ENCODE assay signal across 9 mouse cellular contexts in genomic region chr14:55852646-55853551, GRCm38 (mm10). TPM values are rescaled to one million over a fixed set of nuclear protein-coding genes. Genes with fewer than 3 reads are reported as not detected.
A peak's percentile ranks its signal among the peaks of the same experiment; 100 is the strongest.
DNase-seq lines count a peak whose midpoint lies in the region; ATAC-seq and TF ChIP-seq lines count a peak whose summit lies in the region.
"Had no signal": no experiment of that assay in that cellular context is flagged by ENCODE, and none has a peak within 500 bp of the region (broad histone marks: within the 10 kb centered on the region; RNA-seq: fewer than 3 reads in every experiment).

No protein-coding gene starts in this region.

- H3K27me3 ChIP-seq in kidney, embryonic 15.5 days, result no peaks in the 10 kb centered on the region
- H3K27me3 ChIP-seq in heart, postnatal 0 days (ENCODE audit: control insufficient read depth, insufficient read depth, low read length), result no peaks in the 10 kb centered on the region
- peaks cover 4% of the 10 kb centered on the region; the same call in 1 of the 2 replicates for H3K27me3 ChIP-seq in liver, embryonic 16.5 days (ENCODE audit: control insufficient read depth, insufficient read depth, low read depth, low read length)

- intact Hi-C loops in left cerebral cortex, adult 2 months (cut with DNase I), result no loop called here

- peak overlapping the region; percentile 79; the same call in 1 of the 2 replicates for H3K9ac ChIP-seq in kidney, embryonic 15.5 days
- H3K9ac ChIP-seq in heart, postnatal 0 days (replicated peaks; ENCODE audit: low read depth, low read length), result peak overlapping the region; percentile 74; the same call in 1 of the 2 replicates
- no peak overlapping the region for H3K9ac ChIP-seq in liver, embryonic 16.5 days (ENCODE audit: low read depth, low read length)

- H3K4me3 ChIP-seq in kidney, embryonic 15.5 days (replicated peaks), result peak overlapping the region; percentile 74
- H3K4me3 ChIP-seq in heart, postnatal 0 days (ENCODE audit: low read depth, low read length), result peak overlapping the region; percentile 79
- H3K4me3 ChIP-seq in liver, embryonic 16.5 days (ENCODE audit: low read depth, low read length), result no peak overlapping the region
- no peak overlapping the region for H3K4me3 ChIP-seq in left cerebral cortex, adult 2 months

- H3K4me2 ChIP-seq in kidney, embryonic 15.5 days, result peak overlapping the region; percentile 81
- H3K4me2 ChIP-seq in heart, postnatal 0 days (ENCODE audit: low read depth, low read length), result peak overlapping the region; percentile 80
- no peak overlapping the region for H3K4me2 ChIP-seq in liver, embryonic 16.5 days (ENCODE audit: low read depth, low read length)

- no peak for TF ChIP-seq CTCF in brain, embryonic 14.5 days (IDR thresholded peaks at IDR 0.05; ENCODE audit: borderline replicate concordance, extremely low read depth, insufficient read depth, insufficient read length)
- TF ChIP-seq CTCF in heart, postnatal 0 days (IDR thresholded peaks at IDR 0.05; ENCODE audit: low read depth), result no peak
- no peak for TF ChIP-seq CTCF in left cerebral cortex, adult 2 months (IDR thresholded peaks at IDR 0.05)

- TF ChIP-seq POLR2A in brain, embryonic 14.5 days (IDR thresholded peaks at IDR 0.05; ENCODE audit: borderline replicate concordance, extremely low read depth, insufficient read depth, insufficient read length, poor library complexity, severe bottlenecking), result no peak

- H3K4me1 ChIP-seq in kidney, embryonic 15.5 days, result peaks cover 54% of the 10 kb centered on the region
- H3K4me1 ChIP-seq in heart, postnatal 0 days (ENCODE audit: control insufficient read depth, insufficient read depth), result peaks cover 31% of the 10 kb centered on the region
- H3K4me1 ChIP-seq in liver, embryonic 16.5 days (ENCODE audit: control insufficient read depth, low read depth, low read length), result peaks cover 15% of the 10 kb centered on the region

- TF ChIP-seq EP300 in heart, postnatal 0 days (IDR thresholded peaks at IDR 0.05; ENCODE audit: low read depth), result no peak

- peak overlapping the region; percentile 99 for H3K27ac ChIP-seq in kidney, embryonic 15.5 days
- peak overlapping the region; percentile 88 for H3K27ac ChIP-seq in heart, postnatal 0 days (ENCODE audit: low read depth)
- H3K27ac ChIP-seq in liver, embryonic 16.5 days (ENCODE audit: low read length), result peak overlapping the region; percentile 13
- H3K27ac ChIP-seq in left cerebral cortex, adult 2 months, result no peak overlapping the region
- H3K27ac ChIP-seq: macrophage had no signal

- H3K36me3 ChIP-seq in kidney, embryonic 15.5 days, result peaks cover 12% of the 10 kb centered on the region; the same call in 1 of the 2 replicates
- H3K36me3 ChIP-seq in heart, postnatal 0 days (replicated peaks; ENCODE audit: control insufficient read depth, insufficient read depth, low read length), result no peaks in the 10 kb centered on the region; the same call in 1 of the 2 replicates
- no peaks in the 10 kb centered on the region for H3K36me3 ChIP-seq in liver, embryonic 16.5 days (ENCODE audit: control insufficient read depth, insufficient read depth)

- WGBS in kidney, embryonic 15.5 days, result 3% methylated on average over 11 of the region's 11 CpGs
- 24% methylated on average over 11 of the region's 11 CpGs for WGBS in heart, postnatal 0 days
- 21% methylated on average over 11 of the region's 11 CpGs for WGBS in liver, embryonic 16.5 days (ENCODE audit: insufficient replicate concordance)

- DNase-seq in kidney, adult 9 months, result no peak
- DNase-seq in brain, embryonic 14.5 days (ENCODE audit: low read depth), result peak; percentile 90
- DNase-seq in heart, postnatal 0 days (ENCODE audit: low spot score), result no peak
- DNase-seq in urinary bladder, postnatal 10 days (ENCODE audit: low spot score), result no peak
- DNase-seq in right cerebral cortex, postnatal 36 days (ENCODE audit: low spot score in 2 of 2), result no peak
- no peak for DNase-seq in left cerebral cortex, adult 2 months (ENCODE audit: extremely low spot score in 1 of 2, low spot score in 2 of 2)

- no peaks in the 10 kb centered on the region for H3K9me3 ChIP-seq in kidney, embryonic 15.5 days (replicated peaks)
- H3K9me3 ChIP-seq in heart, postnatal 0 days (replicated peaks; ENCODE audit: control insufficient read depth, low read length), result no peaks in the 10 kb centered on the region
- no peaks in the 10 kb centered on the region for H3K9me3 ChIP-seq in liver, embryonic 16.5 days (replicated peaks; ENCODE audit: control insufficient read depth, low read length)

- ATAC-seq in kidney, embryonic 15.5 days (replicated peaks; ENCODE audit: low FRiP score), result peak; percentile 80
- ATAC-seq in heart, postnatal 0 days (ENCODE audit: insufficient read depth, low read depth), result 0 out of 2 replicates have a peak, but pooled peaks have one; percentile 21
- ATAC-seq in liver, embryonic 16.5 days (ENCODE audit: low read depth), result peak; percentile 43; the same call in 1 of the 2 replicates

RNA-seq across cellular contexts. Expression of gene Nynrin, which starts 0.9 kb away (rescaled TPM):
- polyA plus RNA-seq in kidney, embryonic 15.5 days (2015; fragmentation: Nextera tagmentation; extraction: Ambion mirVana), result 20.7 and 22.4 TPM in 2 replicates
- 14.1 and 24.1 TPM in 2 replicates for polyA plus RNA-seq in brain, embryonic 14.5 days (2012; rRNA removed)
- total RNA-seq in heart, postnatal 0 days (2014; rRNA removed; ENCODE audit: low replicate concordance), result 27.6 and 29.0 TPM in 2 replicates
- 3.9 and 4.7 TPM in 2 replicates for polyA plus RNA-seq in heart, postnatal 0 days (2015; fragmentation: Nextera tagmentation; extraction: Ambion mirVana)
- 2.7 and 2.9 TPM in 2 replicates for polyA plus RNA-seq in liver, embryonic 16.5 days (2015; fragmentation: Nextera tagmentation; extraction: Ambion mirVana)
- 1 to 10 TPM; 6.4 to 8.4 TPM for total RNA-seq in left cerebral cortex, adult 2 months (2021)

RNA-seq across cellular contexts. Expression of gene Nfatc4, which starts 30.0 kb away (rescaled TPM):
- polyA plus RNA-seq in kidney, embryonic 15.5 days (2015; fragmentation: Nextera tagmentation; extraction: Ambion mirVana), result 32.2 and 39.9 TPM in 2 replicates
- polyA plus RNA-seq in brain, embryonic 14.5 days (2012; rRNA removed), result 22.3 and 26.2 TPM in 2 replicates
- 6.5 and 8.5 TPM in 2 replicates for total RNA-seq in heart, postnatal 0 days (2014; rRNA removed; ENCODE audit: low replicate concordance)
- 3.4 and 4.0 TPM in 2 replicates for polyA plus RNA-seq in heart, postnatal 0 days (2015; fragmentation: Nextera tagmentation; extraction: Ambion mirVana)
- 0.71 TPM in 2 replicates for polyA plus RNA-seq in liver, embryonic 16.5 days (2015; fragmentation: Nextera tagmentation; extraction: Ambion mirVana)
- total RNA-seq in left cerebral cortex, adult 2 months (2021), result 1 to 10 TPM; 1.1 to 2.6 TPM
- polyA plus RNA-seq: macrophage had no signal

RNA-seq across cellular contexts. Expression of gene Cbln3, which starts 31.3 kb away (rescaled TPM):
- 0.33 and 0.65 TPM in 2 replicates for polyA plus RNA-seq in kidney, embryonic 15.5 days (2015; fragmentation: Nextera tagmentation; extraction: Ambion mirVana)
- polyA plus RNA-seq in brain, embryonic 14.5 days (2012; rRNA removed), result 0.43 and 0.51 TPM in 2 replicates
- total RNA-seq in heart, postnatal 0 days (2014; rRNA removed; ENCODE audit: low replicate concordance), result 0.73 and 2.5 TPM in 2 replicates
- 0.47 and 0.68 TPM in 2 replicates for polyA plus RNA-seq in heart, postnatal 0 days (2015; fragmentation: Nextera tagmentation; extraction: Ambion mirVana)
- 0.26 TPM in 2 replicates for polyA plus RNA-seq in liver, embryonic 16.5 days (2015; fragmentation: Nextera tagmentation; extraction: Ambion mirVana)
- under 1 TPM; 0.20 to 0.26 TPM for total RNA-seq in left cerebral cortex, adult 2 months (2021)
- polyA plus RNA-seq: macrophage had no signal

RNA-seq across cellular contexts. Expression of gene Khnyn, which starts 31.8 kb away (rescaled TPM):
- 18.0 and 19.5 TPM in 2 replicates for polyA plus RNA-seq in kidney, embryonic 15.5 days (2015; fragmentation: Nextera tagmentation; extraction: Ambion mirVana)
- 13.4 and 13.7 TPM in 2 replicates for polyA plus RNA-seq in brain, embryonic 14.5 days (2012; rRNA removed)
- 17.1 and 19.5 TPM in 2 replicates for total RNA-seq in heart, postnatal 0 days (2014; rRNA removed; ENCODE audit: low replicate concordance)
- 5.0 and 5.3 TPM in 2 replicates for polyA plus RNA-seq in heart, postnatal 0 days (2015; fragmentation: Nextera tagmentation; extraction: Ambion mirVana)
- 10.9 and 12.8 TPM in 2 replicates for polyA plus RNA-seq in liver, embryonic 16.5 days (2015; fragmentation: Nextera tagmentation; extraction: Ambion mirVana)
- total RNA-seq in left cerebral cortex, adult 2 months (2021), result 10 to 100 TPM; 11.9 to 12.0 TPM

RNA-seq across cellular contexts. Expression of gene Sdr39u1, which starts 47.2 kb away (rescaled TPM):
- polyA plus RNA-seq in kidney, embryonic 15.5 days (2015; fragmentation: Nextera tagmentation; extraction: Ambion mirVana), result 56.6 and 63.8 TPM in 2 replicates
- 97.6 and 120 TPM in 2 replicates for polyA plus RNA-seq in brain, embryonic 14.5 days (2012; rRNA removed)
- 89.1 and 138 TPM in 2 replicates for total RNA-seq in heart, postnatal 0 days (2014; rRNA removed; ENCODE audit: low replicate concordance)
- polyA plus RNA-seq in heart, postnatal 0 days (2015; fragmentation: Nextera tagmentation; extraction: Ambion mirVana), result 79.5 and 88.3 TPM in 2 replicates
- polyA plus RNA-seq in liver, embryonic 16.5 days (2015; fragmentation: Nextera tagmentation; extraction: Ambion mirVana), result 11.9 and 14.6 TPM in 2 replicates
- 10 to 100 TPM; 91.3 to 96.9 TPM for total RNA-seq in left cerebral cortex, adult 2 months (2021)

Comparison
In these comparisons a context has a peak if more than half of its experiments do, and no peak if none do; other contexts are left out.
1. ATAC-seq: peak in every context shown above with its lines; median percentile 80 in kidney, embryonic 15.5 days; 43 in liver, embryonic 16.5 days; 21 in heart, postnatal 0 days.
2. H3K4me3 ChIP-seq: peak in kidney, embryonic 15.5 days (single experiment) and heart, postnatal 0 days (single experiment); none in liver, embryonic 16.5 days (single experiment) and left cerebral cortex, adult 2 months (single experiment).